Mouse (Mus musculus) brown adipose tissue, adult 24 weeks (tissue): ENCODE data around the gene Lmf1. TPM values are rescaled to one million over a fixed set of nuclear protein-coding genes. Genes with fewer than 3 reads are reported as not detected.

Source experiments
- H3K27ac ChIP-seq: fragments of 200-500 bp; replicated peaks from 2 replicates; pipeline ENCODE4 v1.5.1; 2012; ENCODE audit warnings: low read depth, mild to moderate bottlenecking, low read length
- H3K4me1 ChIP-seq: fragments of 200-500 bp; 2 replicates; pipeline ENCODE4 v1.6.1; 2012; ENCODE audit warnings: low read length, mixed read lengths; ENCODE audit not compliant: control insufficient read depth, insufficient read depth, insufficient read length
- H3K4me3 ChIP-seq: fragments of 200-500 bp; 2 replicates; pipeline ENCODE4 v1.5.1; 2012; ENCODE audit warnings: low read depth, mild to moderate bottlenecking, low read length, moderate library complexity; ENCODE audit not compliant: insufficient read depth
- polyA plus RNA-seq: library from polyadenylated mRNA; stranded (reverse); fragments of >200 nt; gene quantifications from 2 replicates; pipeline ENCODE4 v1.2.4, GENCODE M21; 2012; ENCODE audit not compliant: missing spikeins, insufficient read depth, insufficient read length

The Lmf1 gene
- polyA plus RNA-seq, 1 experiment = 24.0 TPM

GRCm38 (mm10) chr17:25665485-25665884 is 86.6 kb downstream of the Lmf1 start:
- Histone ChIP-seq H3K27ac (no peak overlapping the region), H3K4me1 (no peaks in the 10 kb centered on the region), H3K4me3 (no peak overlapping the region)

DNA sequence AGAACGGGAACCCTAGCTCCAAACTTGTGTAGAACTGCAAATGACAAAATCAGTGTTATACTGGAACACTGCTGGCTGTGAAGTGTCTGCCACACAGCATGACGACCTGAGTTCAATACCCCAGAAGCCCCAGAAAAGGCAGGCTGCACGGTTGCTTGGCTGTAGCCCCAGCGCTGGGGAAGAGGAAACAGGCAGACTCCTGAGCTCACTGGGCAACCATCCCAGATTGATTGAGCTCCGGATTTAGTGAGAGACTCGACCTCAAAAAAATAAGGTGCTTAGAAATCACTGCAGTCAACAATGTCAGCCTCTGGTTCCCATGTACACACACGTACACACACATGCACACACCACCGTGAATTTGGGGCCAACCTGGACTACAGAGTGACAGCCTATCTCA is 87.0 kb downstream of the Lmf1 start:
- Histone ChIP-seq H3K27ac (no peak overlapping the region), H3K4me3 (no peak overlapping the region), H3K4me1 (no peaks in the 10 kb centered on the region)

DNA sequence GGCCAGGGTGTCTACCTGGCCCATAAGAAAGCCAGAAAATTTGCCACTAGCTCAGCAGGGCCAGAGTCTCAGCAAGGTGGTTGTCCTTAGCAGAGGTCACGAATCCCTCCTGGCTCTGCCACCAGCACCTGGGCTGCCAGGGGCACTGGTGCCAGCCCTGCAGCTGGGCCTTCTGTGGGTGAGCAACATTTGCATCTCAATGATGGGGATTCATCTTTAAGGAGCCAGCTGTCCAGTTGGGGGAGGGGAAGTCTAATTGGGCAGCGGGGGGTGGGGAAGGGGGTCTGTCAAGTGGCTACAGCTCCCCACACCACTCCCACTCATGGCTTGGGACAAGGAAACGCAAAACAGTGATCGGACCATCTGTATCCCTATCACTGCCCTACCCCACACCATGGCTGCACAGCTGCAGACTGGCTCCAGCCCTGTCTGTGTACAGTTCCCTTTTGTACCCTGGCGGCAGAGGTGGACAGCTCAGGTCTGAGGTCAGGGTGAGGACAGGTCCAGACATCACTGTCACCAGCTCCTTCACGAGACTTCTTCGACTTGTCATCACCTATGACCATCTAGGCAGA is 89.7 kb downstream of the Lmf1 start:
- Histone ChIP-seq H3K27ac (no peak overlapping the region), H3K4me1 (no peaks in the 10 kb centered on the region), H3K4me3 (no peak overlapping the region)

DNA sequence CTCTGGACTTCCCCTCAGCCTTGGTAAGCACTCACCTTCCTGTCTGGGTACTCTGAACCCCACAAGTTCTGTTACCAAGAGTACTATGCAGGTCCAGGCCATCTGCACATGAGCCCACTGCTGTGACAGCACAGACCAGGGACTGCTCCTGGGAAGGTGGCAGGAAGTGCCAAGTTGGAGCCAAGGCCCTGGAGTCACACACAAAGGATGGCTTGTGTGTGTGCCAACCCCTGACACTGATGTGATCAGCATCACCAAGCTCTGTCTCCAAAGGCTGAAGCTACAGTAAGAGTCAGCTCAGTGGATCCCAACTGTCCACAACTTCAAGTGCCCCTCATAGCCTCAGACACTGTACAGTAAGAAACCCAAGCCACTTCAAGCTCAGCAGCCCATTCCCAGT is 94.1 kb downstream of the Lmf1 start:
- no peak overlapping the region for H3K27ac ChIP-seq
- no peaks in the 10 kb centered on the region for H3K4me1 ChIP-seq
- no peak overlapping the region for H3K4me3 ChIP-seq

GRCm38 (mm10) chr17:25677969-25678368 is 99.1 kb downstream of the Lmf1 start:
- no peak overlapping the region for H3K4me3 ChIP-seq
- H3K27ac ChIP-seq = no peak overlapping the region
- no peaks in the 10 kb centered on the region for H3K4me1 ChIP-seq

DNA sequence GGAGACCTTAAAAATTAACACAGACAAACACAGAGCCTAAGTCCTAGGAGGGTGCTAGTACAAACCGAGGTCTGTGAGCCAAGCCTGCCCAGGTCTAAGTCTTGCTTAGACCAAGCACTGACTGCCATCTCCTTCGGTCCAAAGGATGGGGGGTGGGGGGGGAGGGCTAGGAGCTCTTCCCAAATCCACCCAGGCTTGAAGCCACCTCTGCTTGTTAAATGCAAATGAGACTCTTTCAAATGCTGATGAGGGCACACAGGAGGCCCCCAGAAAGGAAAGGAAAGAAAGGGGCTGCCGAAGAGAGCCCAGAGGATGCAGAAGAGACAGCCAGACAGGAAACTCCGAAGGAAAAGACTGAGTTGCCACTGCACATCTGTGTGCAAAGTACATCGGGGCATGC is 100.9 kb downstream of the Lmf1 start:
- no peak overlapping the region for H3K4me3 ChIP-seq
- no peaks in the 10 kb centered on the region for H3K4me1 ChIP-seq
- no peak overlapping the region for H3K27ac ChIP-seq

GRCm38 (mm10) chr17:25681636-25682035 is 102.8 kb downstream of the Lmf1 start:
- no peak overlapping the region for H3K27ac ChIP-seq
- no peak overlapping the region for H3K4me3 ChIP-seq
- no peaks in the 10 kb centered on the region for H3K4me1 ChIP-seq

DNA sequence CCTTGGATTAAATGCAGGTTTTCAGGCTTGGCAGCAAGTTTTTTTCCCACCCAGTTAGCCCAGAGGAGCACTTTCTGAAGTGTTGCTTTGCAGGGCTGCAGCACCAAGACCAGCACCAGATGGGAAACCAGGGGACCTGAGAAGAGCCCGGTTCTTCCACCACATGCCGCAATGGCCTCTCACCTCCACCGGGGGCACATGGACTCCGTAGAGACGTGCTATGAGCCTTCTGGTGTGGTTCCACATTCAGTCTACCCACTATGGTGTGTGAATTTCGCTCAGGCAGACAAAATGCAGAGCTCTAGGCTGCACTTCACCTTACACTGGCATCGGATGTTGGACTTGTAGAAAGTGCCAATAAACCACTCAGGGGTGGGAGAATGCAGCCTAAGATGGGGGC is 107.4 kb downstream of the Lmf1 start:
- Histone ChIP-seq H3K27ac (no peak overlapping the region), H3K4me3 (no peak overlapping the region), H3K4me1 (no peaks in the 10 kb centered on the region)

GRCm38 (mm10) chr17:25688922-25689321 is 110.0 kb downstream of the Lmf1 start:
- Histone ChIP-seq H3K4me3 (no peak overlapping the region), H3K27ac (no peak overlapping the region), H3K4me1 (no peaks in the 10 kb centered on the region)

GRCm38 (mm10) chr17:25696263-25696662 is 117.4 kb downstream of the Lmf1 start:
- no peak overlapping the region for H3K4me3 ChIP-seq
- H3K4me1 ChIP-seq = no peaks in the 10 kb centered on the region

GRCm38 (mm10) chr17:25698446-25698845 is 119.6 kb downstream of the Lmf1 start:
- Histone ChIP-seq H3K4me1 (no peaks in the 10 kb centered on the region), H3K27ac (no peak overlapping the region), H3K4me3 (no peak overlapping the region)

More at GRCm38 (mm10) chr17:25696263-25696662, 117.4 kb downstream of the Lmf1 start:
- H3K27ac ChIP-seq = no peak overlapping the region

- H3K4me3 ChIP-seq = no peak overlapping the region
- H3K4me1 ChIP-seq = no peaks in the 10 kb centered on the region
- H3K27ac ChIP-seq = no peak overlapping the region
These were observed 122.1 kb downstream of the Lmf1 start for GRCm38 (mm10) chr17:25700863-25701496.

GRCm38 (mm10) chr17:25709994-25710393 is 131.1 kb downstream of the Lmf1 start:
- no peak overlapping the region for H3K4me3 ChIP-seq
- no peaks in the 10 kb centered on the region for H3K4me1 ChIP-seq
- H3K27ac ChIP-seq = no peak overlapping the region

DNA sequence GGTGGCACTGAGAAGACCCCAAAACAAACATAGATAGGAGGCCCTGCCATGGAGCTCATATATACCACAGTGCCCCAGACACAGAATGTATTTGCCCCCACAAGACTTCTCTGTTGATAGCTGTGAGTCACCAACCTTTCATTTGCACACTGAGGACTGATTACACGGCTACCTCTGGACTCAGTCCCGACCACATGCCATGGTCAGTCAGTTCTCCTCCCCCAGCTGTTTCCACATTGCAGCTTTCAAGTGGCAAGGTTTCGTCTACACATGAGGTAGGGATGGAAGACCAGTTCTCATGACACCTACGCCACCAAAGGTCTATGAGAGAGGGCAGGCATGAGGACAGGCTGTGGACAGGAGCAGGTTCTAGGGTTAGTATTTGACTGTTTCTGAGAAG is 132.3 kb downstream of the Lmf1 start:
- Histone ChIP-seq H3K4me1 (no peaks in the 10 kb centered on the region), H3K27ac (no peak overlapping the region), H3K4me3 (no peak overlapping the region)
